Mouse (Mus musculus) heart, postnatal 25 days (tissue): ENCODE data around the gene Lfng. TPM values are rescaled to one million over a fixed set of nuclear protein-coding genes. Genes with fewer than 3 reads are reported as not detected.

Source experiments
- DNase-seq: peaks from one replicate; pipeline ENCODE4 v3.0.0; 2022; ENCODE audit warnings: low spot score
- intact Hi-C: fragments of 180-260 bp; cut with DNase I; formaldehyde crosslinking; loops from one replicate; pipeline ENCODE4 v1.15.1; 2025
- total RNA-seq, 2 experiments: library from RNA; stranded (reverse); gene quantifications; 2 replicates each; pipeline ENCODE4 v1.2.3; 2021

The Lfng gene
- total RNA-seq, 2 experiments from 2014 or later: 7.3 to 10.8 TPM

GRCm38 (mm10) chr5:140583732-140584368 lies 23.3 kb upstream of the Lfng start:
- no peak for DNase-seq
- intact Hi-C loops: no loop called here

GRCm38 (mm10) chr5:140589082-140589774 lies 17.9 kb upstream of the Lfng start:
- intact Hi-C loops: no loop called here
- no peak for DNase-seq

GRCm38 (mm10) chr5:140594846-140595245 lies 12.3 kb upstream of the Lfng start:
- no peak for DNase-seq
- intact Hi-C loops: no loop called here

GRCm38 (mm10) chr5:140596426-140596825 lies 10.7 kb upstream of the Lfng start:
- DNase-seq: no peak
- intact Hi-C loops: no loop called here

- intact Hi-C loops: no loop called here
- DNase-seq: no peak
These were observed 10.1 kb upstream of the Lfng start for GRCm38 (mm10) chr5:140596927-140597588.

GRCm38 (mm10) chr5:140597787-140598186 lies 9.3 kb upstream of the Lfng start:
- DNase-seq: no peak
- intact Hi-C loops: no loop called here

GRCm38 (mm10) chr5:140599939-140600338 lies 7.2 kb upstream of the Lfng start:
- no peak for DNase-seq
- intact Hi-C loops: no loop called here

- no peak for DNase-seq
These were observed 5.4 kb upstream of the Lfng start for GRCm38 (mm10) chr5:140601712-140602111.

GRCm38 (mm10) chr5:140602540-140602939 lies 4.6 kb upstream of the Lfng start:
- intact Hi-C loops: loop anchor here (2.0 kb wide), 1 partner anchor 26 kb away; no protein-coding TSS in a partner anchor
- no peak for DNase-seq

More at GRCm38 (mm10) chr5:140601712-140602111, 5.4 kb upstream of the Lfng start:
- intact Hi-C loops: loop anchor here (2.0 kb wide), 1 partner anchor 25 kb away; no protein-coding TSS in a partner anchor

GRCm38 (mm10) chr5:140604386-140604785 lies 2.7 kb upstream of the Lfng start:
- intact Hi-C loops: no loop called here

GRCm38 (mm10) chr5:140605228-140605627 lies 1.9 kb upstream of the Lfng start:
- DNase-seq: no peak
- intact Hi-C loops: no loop called here

More at GRCm38 (mm10) chr5:140604386-140604785, 2.7 kb upstream of the Lfng start:
- no peak for DNase-seq

- no peak for DNase-seq
- intact Hi-C loops: no loop called here
These were observed 734 bp upstream of the Lfng start for GRCm38 (mm10) chr5:140606386-140606785.

- intact Hi-C loops: no loop called here
- DNase-seq: no peak
These were observed 915 bp downstream of the Lfng start for GRCm38 (mm10) chr5:140607836-140608633.

- no peak for DNase-seq
- intact Hi-C loops: no loop called here
These were observed 1.5 kb downstream of the Lfng start for GRCm38 (mm10) chr5:140608634-140609015.

- no peak for DNase-seq
- intact Hi-C loops: no loop called here
These were observed 2.6 kb downstream of the Lfng start for GRCm38 (mm10) chr5:140609511-140610272.

GRCm38 (mm10) chr5:140610273-140611011 lies 3.3 kb downstream of the Lfng start:
- intact Hi-C loops: no loop called here
- no peak for DNase-seq

GRCm38 (mm10) chr5:140611021-140611583 lies 4.0 kb downstream of the Lfng start:
- DNase-seq: peak; percentile 81
- intact Hi-C loops: no loop called here

- no peak for DNase-seq
- intact Hi-C loops: no loop called here
These were observed 4.6 kb downstream of the Lfng start for GRCm38 (mm10) chr5:140611611-140612185.
